ENCODE assay signal across 8 mouse cellular contexts in the genomic region with DNA sequence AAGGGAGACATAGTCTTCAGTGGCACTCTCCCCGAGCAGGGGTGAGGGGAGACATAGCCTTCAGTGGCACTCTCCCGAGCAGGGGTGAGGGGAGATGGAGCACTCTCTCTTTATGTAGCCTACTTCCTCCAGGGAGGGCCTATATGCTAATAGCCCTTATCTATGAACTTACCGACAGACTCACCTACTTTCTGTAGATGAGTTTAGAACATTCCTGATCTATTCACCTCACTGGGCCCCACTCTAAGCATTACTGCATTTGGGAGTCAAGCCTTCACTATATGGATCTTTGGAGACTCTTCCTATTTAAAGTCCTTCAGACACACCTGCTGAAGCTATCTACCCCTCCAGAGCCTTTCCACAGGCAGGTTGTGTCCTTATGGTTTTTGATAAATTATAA. TPM values are rescaled to one million over a fixed set of nuclear protein-coding genes. Genes with fewer than 3 reads are reported as not detected.
A peak's percentile ranks its signal among the peaks of the same experiment; 100 is the strongest.
DNase-seq lines count a peak whose midpoint lies in the region; ATAC-seq lines count a peak whose summit lies in the region.

No protein-coding gene starts in this region.

- ATAC-seq in liver, embryonic 11.5 days (replicated peaks; ENCODE audit: low FRiP score), result no peak
- peak; percentile 47 for ATAC-seq in forebrain, embryonic 11.5 days (replicated peaks; ENCODE audit: low FRiP score)
- peak; percentile 48 for ATAC-seq in limb, embryonic 13.5 days (ENCODE audit: low FRiP score, low read depth)
- ATAC-seq in neural tube, embryonic 15.5 days (ENCODE audit: low FRiP score), result peak; percentile 68

- no peaks in the 10 kb centered on the region for H3K4me1 ChIP-seq in liver, embryonic 11.5 days (replicated peaks; ENCODE audit: control insufficient read depth, insufficient read depth, low read length)
- H3K4me1 ChIP-seq in forebrain, embryonic 11.5 days (replicated peaks; ENCODE audit: control insufficient read depth, insufficient read depth, low read length), result no peaks in the 10 kb centered on the region; the same call in 1 of the 2 replicates
- peaks cover 8% of the 10 kb centered on the region for H3K4me1 ChIP-seq in limb, embryonic 13.5 days
- peaks cover 9% of the 10 kb centered on the region; the same call in 1 of the 2 replicates for H3K4me1 ChIP-seq in neural tube, embryonic 15.5 days

- intact Hi-C loops in left cerebral cortex, postnatal 36 days (cut with DNase I), result loop anchor here (1.0 to 5.0 kb wide), 3 partner anchors 106 to 219 kb away; no protein-coding TSS in a partner anchor

- no peaks in the 10 kb centered on the region for H3K27me3 ChIP-seq in liver, embryonic 11.5 days (replicated peaks; ENCODE audit: control insufficient read depth, insufficient read depth, low read length)
- H3K27me3 ChIP-seq in forebrain, embryonic 11.5 days (ENCODE audit: control insufficient read depth, insufficient read depth, low read length), result no peaks in the 10 kb centered on the region
- H3K27me3 ChIP-seq in limb, embryonic 13.5 days, result no peaks in the 10 kb centered on the region
- no peaks in the 10 kb centered on the region for H3K27me3 ChIP-seq in neural tube, embryonic 15.5 days (replicated peaks)

- H3K4me2 ChIP-seq in liver, embryonic 11.5 days, result peak overlapping the region; percentile 54
- peak overlapping the region; percentile 19; the same call in 1 of the 2 replicates for H3K4me2 ChIP-seq in forebrain, embryonic 11.5 days (ENCODE audit: low read depth, low read length, severe bottlenecking)
- peak overlapping the region; percentile 56 for H3K4me2 ChIP-seq in limb, embryonic 13.5 days (replicated peaks)
- peak overlapping the region; percentile 54 for H3K4me2 ChIP-seq in neural tube, embryonic 15.5 days

- 39% methylated on average over 3 of the region's 3 CpGs for whole genome bisulfite sequencing in liver, embryonic 11.5 days
- 47% methylated on average over 3 of the region's 3 CpGs for WGBS in forebrain, embryonic 11.5 days
- WGBS in limb, embryonic 13.5 days, result 52% methylated on average over 3 of the region's 3 CpGs
- 45% methylated on average over 3 of the region's 3 CpGs for WGBS in neural tube, embryonic 15.5 days

- no peak overlapping the region for H3K27ac ChIP-seq in liver, embryonic 11.5 days (ENCODE audit: low read depth, low read length)
- no peak overlapping the region for H3K27ac ChIP-seq in forebrain, embryonic 11.5 days (ENCODE audit: low read depth, low read length)
- H3K27ac ChIP-seq in limb, embryonic 13.5 days, result 0 out of 2 replicates have a peak overlapping the region, but pooled peaks have one; percentile 44
- H3K27ac ChIP-seq in neural tube, embryonic 15.5 days (replicated peaks), result no peak overlapping the region; the same call in 1 of the 2 replicates

- peak overlapping the region; percentile 25; the same call in 1 of the 2 replicates for H3K4me3 ChIP-seq in liver, embryonic 11.5 days (ENCODE audit: low read depth, low read length)
- no peak overlapping the region for H3K4me3 ChIP-seq in forebrain, embryonic 11.5 days (ENCODE audit: low read depth, low read length)
- peak overlapping the region; percentile 25 for H3K4me3 ChIP-seq in limb, embryonic 13.5 days
- peak overlapping the region; percentile 22 for H3K4me3 ChIP-seq in neural tube, embryonic 15.5 days (replicated peaks)

- no peak for DNase-seq in liver, embryonic 11.5 days (ENCODE audit: low spot score)
- DNase-seq in liver, result no peak
- DNase-seq in forebrain, embryonic 11.5 days (ENCODE audit: low spot score), result no peak
- no peak for DNase-seq in adrenal gland, adult 8-10 months
- no peak for DNase-seq in thymus, postnatal 14 days
- DNase-seq in left cerebral cortex, postnatal 36 days (ENCODE audit: low spot score in 2 of 2), result no peak

- H3K36me3 ChIP-seq in liver, embryonic 11.5 days (ENCODE audit: control insufficient read depth, insufficient read depth, low read length), result no peaks in the 10 kb centered on the region
- no peaks in the 10 kb centered on the region for H3K36me3 ChIP-seq in forebrain, embryonic 11.5 days (ENCODE audit: control insufficient read depth, insufficient read depth, low read length)
- H3K36me3 ChIP-seq in limb, embryonic 13.5 days, result no peaks in the 10 kb centered on the region
- H3K36me3 ChIP-seq in neural tube, embryonic 15.5 days, result no peaks in the 10 kb centered on the region

- H3K9me3 ChIP-seq in liver, embryonic 11.5 days (ENCODE audit: control insufficient read depth, low read length), result no peaks in the 10 kb centered on the region
- H3K9me3 ChIP-seq in forebrain, embryonic 11.5 days (ENCODE audit: control insufficient read depth, low read length), result no peaks in the 10 kb centered on the region
- H3K9me3 ChIP-seq in limb, embryonic 13.5 days, result no peaks in the 10 kb centered on the region
- H3K9me3 ChIP-seq in neural tube, embryonic 15.5 days (replicated peaks), result no peaks in the 10 kb centered on the region

- no peak overlapping the region for H3K9ac ChIP-seq in liver, embryonic 11.5 days (ENCODE audit: low read depth, low read length)
- H3K9ac ChIP-seq in forebrain, embryonic 11.5 days (ENCODE audit: low read length), result peak overlapping the region; percentile 13; the same call in 1 of the 2 replicates
- peak overlapping the region; percentile 54 for H3K9ac ChIP-seq in limb, embryonic 13.5 days
- H3K9ac ChIP-seq in neural tube, embryonic 15.5 days (replicated peaks), result peak overlapping the region; percentile 46; the same call in 1 of the 2 replicates

RNA-seq across cellular contexts. Expression of gene Gclc, which starts 52.1 kb away (rescaled TPM):
- 29.7 and 32.8 TPM in 2 replicates for polyA plus RNA-seq in liver, embryonic 11.5 days (2014; fragmentation: Nextera tagmentation; extraction: Ambion mirVana)
- polyA plus RNA-seq in forebrain, embryonic 11.5 days (2014; fragmentation: Nextera tagmentation; extraction: Ambion mirVana), result 23.6 and 24.7 TPM in 2 replicates
- polyA plus RNA-seq in limb, embryonic 13.5 days (2015; fragmentation: Nextera tagmentation; extraction: Ambion mirVana), result 11.0 and 11.4 TPM in 2 replicates
- polyA plus RNA-seq in neural tube, embryonic 15.5 days (2015; fragmentation: Nextera tagmentation; extraction: Ambion mirVana), result 15.2 and 17.2 TPM in 2 replicates
- total RNA-seq in adrenal gland, adult 8-10 months (2022), result 10 to 100 TPM; 34.1 to 53.4 (median 41.2) TPM
- 10 to 100 TPM; 43.3 to 44.6 TPM for total RNA-seq in left cerebral cortex, postnatal 36 days (2021)
